Mouse (Mus musculus): ENCODE measurements around the gene Socs7.

DNA sequence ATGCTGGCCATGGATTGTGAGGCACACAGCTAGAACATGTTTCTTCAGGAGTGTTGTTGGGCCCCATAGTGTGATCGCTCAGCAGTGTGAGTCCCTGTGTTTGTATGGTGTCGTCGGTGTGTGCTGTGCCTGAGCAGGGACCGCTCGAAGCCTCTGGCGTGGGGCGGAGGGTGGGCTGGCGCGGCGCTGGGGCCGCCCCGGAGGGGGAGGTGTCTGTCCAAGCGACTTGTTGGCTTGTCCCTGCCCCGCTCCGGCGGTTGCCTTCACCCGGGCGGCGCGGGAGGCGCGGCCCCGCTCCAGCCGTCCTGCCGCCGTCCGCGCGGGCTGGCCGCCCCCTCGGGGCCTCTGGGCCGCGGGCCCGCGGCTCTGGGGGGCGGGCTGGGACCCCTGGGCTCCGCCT, 77.6 kb downstream of the Socs7 start:
- TF ChIP-seq CTCF (IDR thresholded peaks at IDR 0.05; ENCODE audit: low read depth, low read length): no peak
- TF ChIP-seq POLR2A (IDR thresholded peaks at IDR 0.05; ENCODE audit: insufficient read depth, low read length): no peak
- TF ChIP-seq EP300 (IDR thresholded peaks at IDR 0.05; ENCODE audit: insufficient read depth, low read depth, low read length): no peak
